Mouse (Mus musculus): ENCODE measurements around the gene 1700029F12Rik.

1700029F12Rik gene

DNA sequence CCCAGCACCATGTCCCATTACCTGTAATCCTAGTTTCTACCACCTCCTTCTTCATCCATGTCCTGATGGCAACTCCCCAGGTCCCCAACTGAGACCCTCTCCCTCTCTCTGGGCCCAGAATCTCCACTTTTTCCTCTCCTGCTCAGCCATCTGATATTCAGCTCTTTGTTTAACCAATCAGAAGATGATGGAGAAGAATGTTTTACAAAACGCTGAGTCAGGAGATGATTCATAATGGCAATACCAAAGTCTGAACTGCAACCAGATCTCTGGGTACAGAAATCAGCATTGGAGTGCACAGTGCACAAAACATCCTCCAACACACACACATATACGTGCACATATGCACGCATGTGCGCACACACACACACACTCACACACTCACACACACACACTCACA lies 60.8 kb downstream of the 1700029F12Rik start:
- no peaks in the 10 kb centered on the region for H3K27me3 ChIP-seq (ENCODE audit: insufficient read depth, low read length)
- H3K36me3 ChIP-seq (ENCODE audit: insufficient read depth, low read length): no peaks in the 10 kb centered on the region
- TF ChIP-seq NANOG (IDR thresholded peaks at IDR 0.05; ENCODE audit: borderline replicate concordance, low read length) (no peak), CTCF (conservative IDR thresholded peaks at IDR 0.05; ENCODE audit: low read length) (no peak), POU5F1 (IDR thresholded peaks at IDR 0.05; ENCODE audit: borderline replicate concordance, low read length) (no peak)
- H3K9me3 ChIP-seq (ENCODE audit: low read length): 0 out of 2 replicates have a peak, but pooled peaks cover 5% of the 10 kb centered on the region
- H3K4me1 ChIP-seq (replicated peaks; ENCODE audit: low read depth, low read length): no peaks in the 10 kb centered on the region
- H3K4me3 ChIP-seq (replicated peaks; ENCODE audit: low read length): no peak overlapping the region

Data from E14TG2a.4 (cell line).